Mouse (Mus musculus) testis, postnatal 10 days (tissue): Measurements from ENCODE around the gene Nudt5.
"Not testable (repeated sequence)": the region's sequence is repeated elsewhere in the genome, so short reads cannot be mapped to it uniquely, and the experiment has no call there.

Source experiments
- DNase-seq: peaks from one replicate; pipeline ENCODE4 v3.0.0; 2021; ENCODE audit warnings: low spot score

Nudt5 gene

DNA sequence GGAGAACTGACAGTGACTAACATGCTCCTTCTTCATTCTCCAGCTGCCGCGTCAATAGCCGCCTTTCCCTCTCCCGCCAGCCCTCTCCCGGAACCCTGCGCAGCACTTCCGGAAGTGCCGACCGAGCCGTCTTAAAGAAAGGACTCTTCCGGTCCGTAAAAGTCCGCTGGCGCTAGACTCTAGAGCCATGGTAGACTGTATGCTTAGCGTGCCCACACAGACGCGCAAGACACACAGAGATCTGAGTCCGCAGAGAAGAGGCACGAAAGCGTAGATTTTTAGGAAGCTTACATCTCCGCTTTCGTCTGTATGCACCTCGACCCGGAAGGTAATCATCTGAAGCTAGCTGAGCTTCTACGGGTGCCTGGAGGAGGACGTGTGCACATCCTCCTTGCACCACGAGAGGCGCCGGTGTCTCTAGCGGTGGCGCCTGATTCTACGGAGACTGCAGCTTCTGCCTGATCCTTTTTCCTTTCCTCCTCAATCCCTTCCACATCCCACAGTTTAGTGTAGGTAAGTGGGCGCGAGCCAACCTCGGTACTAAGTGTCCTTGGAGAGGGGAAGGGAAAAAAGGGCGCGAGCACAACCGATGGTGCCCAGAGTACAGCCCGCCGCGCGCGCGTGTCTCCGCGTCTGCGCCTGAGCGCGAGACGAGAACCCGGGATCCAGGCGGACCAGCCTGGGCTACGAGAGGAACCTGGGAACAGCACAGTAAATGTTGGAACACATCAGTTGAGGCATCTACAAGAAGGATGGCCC lies at the start of gene Nudt5, which contains the start of gene Cdc123:
Gene Nudt5, plus strand, starts transcription at position 147 of the 759 bp plus-strand sequence.
Gene Cdc123, minus strand, starts transcription at position 292 of the 759 bp plus-strand sequence.
- peak; percentile 85 for DNase-seq

DNA sequence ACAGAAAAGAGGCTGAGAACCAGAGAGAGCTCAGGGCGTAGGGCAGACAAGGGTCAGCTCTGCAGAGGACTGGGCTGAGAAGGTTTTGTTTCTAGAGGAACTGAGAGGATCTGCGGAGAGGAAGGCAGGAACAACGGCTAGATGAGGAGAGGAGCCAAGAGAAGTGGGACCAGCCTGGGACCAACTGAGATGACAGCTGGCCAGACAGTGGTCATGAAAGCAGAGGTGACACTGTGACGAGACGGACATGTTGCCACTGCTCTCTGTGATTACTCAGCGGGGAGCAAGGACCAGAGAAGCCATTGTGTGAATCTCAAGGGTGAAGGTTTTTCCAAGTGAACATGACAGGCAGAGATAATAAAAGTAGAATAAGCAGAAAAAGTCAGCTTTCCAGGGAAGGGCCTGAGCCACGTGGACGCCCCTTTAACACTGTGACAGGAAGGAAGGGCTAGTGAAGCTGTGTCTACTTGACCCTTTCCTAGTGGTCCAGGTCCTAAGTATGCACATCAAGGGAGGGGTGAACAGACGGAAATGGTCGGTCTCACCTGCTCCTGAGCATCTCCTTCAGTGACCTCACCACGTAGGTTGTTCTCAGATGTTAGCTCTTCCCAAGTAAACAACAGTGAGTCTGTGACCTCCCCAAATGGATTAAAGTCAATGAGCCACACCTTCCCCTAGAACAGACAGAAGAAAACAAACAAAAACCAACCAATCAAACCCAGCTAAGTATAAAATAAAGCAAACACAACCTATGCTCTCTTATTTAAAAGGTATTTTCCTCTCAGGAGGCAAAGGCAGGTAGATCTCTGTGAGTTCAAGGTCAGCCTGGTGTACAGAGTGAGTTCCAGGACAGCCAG lies 46.8 kb upstream of the Nudt5 start:
- no peak for DNase-seq

DNA sequence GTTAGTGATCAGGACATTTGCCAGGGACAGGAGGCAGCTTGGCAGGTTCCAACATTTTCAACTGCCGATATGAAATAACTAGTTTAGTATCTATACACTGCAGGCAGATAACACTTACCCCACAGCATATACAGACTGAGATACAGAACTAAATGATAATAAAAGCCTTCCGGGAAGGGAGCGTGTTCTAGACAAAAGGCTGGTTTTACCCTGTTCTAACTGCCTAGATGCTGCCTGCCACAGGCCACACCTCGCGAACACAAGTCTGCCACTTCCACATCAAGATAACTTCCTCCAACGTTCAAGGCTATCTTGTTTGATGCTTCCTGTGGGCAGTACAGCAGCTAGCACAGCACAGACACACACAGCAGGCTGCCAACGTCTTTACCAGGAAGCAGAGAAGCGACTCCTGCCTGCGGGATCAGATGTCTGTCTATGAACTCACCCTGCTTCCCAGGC lies 43.6 kb upstream of the Nudt5 start:
- DNase-seq = no peak

DNA sequence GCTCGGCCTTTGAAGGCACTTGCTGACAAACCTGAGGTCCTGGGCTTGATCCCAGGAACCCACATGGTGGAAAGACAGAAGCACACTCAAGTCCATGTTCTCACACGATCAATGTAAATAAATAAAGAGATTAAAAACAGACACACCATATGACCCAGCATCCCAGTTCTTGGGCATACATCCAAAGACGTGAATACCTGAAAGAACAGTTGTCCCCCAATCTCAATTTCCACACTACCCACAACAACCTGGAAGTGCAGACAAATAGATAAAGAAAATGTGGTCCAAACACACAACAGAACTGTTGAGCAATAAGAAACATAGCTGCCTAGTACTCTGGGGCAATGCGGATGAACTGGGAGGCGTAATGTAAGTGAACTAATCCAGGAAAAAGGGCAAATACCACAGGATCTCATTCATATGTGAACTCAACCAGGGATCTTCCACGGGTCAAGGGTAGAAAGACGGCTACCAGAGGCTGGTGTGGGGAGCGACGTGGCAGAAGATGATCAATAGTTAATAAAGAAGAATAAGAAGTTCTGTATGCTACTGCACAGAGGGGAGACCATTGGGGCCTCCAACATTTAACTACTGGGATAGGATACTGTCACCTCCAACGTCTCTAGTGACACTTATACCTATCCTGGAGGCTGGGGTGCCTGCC lies 42.8 kb upstream of the Nudt5 start:
- DNase-seq = no peak

DNA sequence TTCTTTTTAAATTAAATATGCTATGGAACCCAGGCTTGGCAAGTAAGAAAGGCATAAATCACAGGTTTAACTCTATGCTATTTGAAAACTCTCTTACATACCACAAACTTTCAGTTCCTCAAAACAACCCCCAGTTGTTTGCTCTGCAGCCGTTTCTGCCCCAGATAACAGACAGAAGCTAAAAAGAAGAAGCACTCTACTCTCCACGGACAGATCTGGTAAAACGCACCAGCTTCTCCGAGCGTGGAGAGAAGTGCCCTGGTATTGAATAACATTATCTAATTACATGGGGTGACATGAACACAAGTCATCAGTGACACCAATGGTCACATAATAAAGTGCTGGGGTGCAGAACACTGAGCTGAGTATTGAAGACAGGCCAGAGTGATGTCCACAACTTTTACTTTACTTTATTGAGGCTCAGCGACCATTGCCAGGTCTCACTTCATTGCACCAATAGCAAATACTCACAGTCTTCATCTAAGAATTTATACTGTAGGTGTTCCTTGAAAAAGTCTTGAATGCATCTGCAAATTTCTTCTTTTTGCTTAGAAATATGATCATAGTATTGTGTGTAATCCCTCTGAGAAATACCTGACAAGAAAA lies 40.3 kb upstream of the Nudt5 start:
- no peak for DNase-seq

DNA sequence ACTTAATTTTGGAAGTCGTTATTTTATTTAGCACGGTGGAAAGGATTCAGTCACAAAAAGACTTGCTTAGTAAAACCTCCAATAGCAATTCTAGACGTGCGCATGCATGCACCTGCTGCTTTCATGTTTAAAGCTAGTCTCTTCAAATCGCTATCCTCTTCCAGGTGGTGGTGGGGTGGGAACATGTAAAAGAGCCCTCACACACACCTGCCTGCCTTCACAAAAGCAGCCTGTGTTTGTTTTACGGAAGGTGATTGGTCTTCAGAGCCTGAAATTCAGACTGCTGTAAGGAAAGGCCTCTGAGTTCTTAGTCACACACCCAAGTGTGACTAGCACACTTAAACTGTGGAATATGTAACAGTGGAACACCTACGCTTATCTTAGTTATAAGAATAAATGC lies 39.6 kb upstream of the Nudt5 start:
- DNase-seq = no peak

DNA sequence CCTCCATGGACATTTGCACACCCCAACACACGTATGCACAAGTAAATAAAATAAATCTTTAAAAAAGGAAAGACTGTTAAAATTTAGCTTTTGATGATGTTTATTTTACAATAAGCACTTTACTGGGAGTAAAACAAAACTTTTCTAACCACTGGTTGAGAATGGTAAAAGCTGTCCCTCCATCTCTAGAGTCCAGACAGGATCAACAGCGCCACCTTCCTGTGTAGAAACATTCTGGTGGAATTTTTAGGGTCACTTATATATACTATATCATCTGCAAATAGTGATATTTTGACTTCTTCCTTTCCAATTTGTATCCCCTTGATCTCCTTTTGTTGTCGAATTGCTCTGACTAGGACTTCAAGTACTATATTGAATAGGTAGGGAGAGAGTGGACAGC lies 38.6 kb upstream of the Nudt5 start:
- DNase-seq = not testable (repeated sequence)

DNA sequence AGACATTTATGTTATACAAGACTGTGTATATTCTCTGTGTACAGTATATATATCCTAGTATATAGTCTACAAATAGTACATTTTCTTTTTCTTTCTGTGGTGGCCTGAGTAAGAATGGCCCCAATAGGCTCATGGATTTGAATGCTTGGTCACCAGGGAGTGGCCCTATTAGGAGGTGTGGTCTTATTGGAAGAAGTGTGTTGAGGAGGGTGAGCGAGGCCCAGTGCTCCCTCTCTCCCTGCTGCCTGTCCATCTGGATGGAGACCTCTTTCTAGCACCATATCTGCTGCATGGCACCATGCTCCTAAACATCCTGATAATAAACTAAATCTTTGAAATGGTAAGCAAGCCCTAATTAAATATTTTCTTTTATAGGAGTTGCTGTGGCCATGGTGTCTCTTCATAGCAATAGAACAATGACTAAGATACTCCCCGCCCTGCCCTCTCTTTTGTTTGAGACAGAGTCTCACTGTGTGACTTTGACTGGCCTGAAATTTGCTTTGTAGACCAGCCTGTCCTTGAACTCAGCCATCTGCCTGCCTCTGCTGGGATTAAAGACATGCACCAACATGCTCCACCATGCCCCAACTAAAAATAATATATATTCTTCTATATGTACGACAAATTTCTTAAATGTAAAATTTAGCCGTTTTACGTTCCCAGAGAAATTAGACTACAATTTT lies 34.6 kb upstream of the Nudt5 start:
- no peak for DNase-seq

DNA sequence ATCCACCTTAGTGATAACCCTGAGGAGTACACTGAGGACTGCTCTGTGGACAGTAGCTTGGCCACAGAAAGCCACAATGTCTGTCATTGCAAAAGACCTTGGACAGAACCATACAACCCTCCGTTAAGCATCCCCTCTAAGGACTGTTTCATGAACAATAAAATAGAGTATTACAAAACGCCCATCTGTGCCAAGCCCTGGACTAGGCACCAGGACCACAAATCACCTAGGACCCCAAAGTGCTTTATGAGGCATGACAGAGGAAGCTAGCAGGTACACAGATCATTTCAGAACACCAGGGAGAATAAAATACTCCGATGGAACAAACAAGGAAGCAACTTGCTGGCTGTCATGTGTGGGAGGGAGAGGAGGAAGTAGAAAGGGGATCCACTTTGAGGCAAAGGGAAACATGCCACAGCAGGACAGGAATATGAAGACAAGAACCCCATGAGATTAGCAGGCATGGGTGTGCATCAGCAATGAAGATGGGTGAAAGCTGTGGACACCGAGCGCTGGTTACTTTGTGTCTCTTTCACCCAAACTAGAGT lies 33.5 kb upstream of the Nudt5 start:
- DNase-seq = no peak

DNA sequence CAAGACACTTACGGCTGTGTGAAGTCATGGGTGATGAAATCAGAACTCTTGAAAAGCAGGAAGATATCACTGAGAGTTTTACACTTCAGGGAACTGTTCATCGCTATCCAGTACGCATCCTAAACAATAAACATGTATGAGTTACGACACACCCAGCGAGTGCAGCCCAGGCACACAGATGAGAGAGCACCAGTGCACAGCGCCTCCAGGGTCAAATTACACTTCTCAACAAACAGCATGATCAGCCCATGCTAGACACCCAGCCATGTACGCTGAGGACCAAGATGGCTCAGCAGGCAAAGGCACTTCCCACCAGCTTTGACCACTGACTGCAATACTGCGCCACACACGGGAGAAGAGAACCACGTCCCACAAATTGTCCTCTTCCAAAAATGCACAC lies 23.6 kb upstream of the Nudt5 start:
- no peak for DNase-seq

DNA sequence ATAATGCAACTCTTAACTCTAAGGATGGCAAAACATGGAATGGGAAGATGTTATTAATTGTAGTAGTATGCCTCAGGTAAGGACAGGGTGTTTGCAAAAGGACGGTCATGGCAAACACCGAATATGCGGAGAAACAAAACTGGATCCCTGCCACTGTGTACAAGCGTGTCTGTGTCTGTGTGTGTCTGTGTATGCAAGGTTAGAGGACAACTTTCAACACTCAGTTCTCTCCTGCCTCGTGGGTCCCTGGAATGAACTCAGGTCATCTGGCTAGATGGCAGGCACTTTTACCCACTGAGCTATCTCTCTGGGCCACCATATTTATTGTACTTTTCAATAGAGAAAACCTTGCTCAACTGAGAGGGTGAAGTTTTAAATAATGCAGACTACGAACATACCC lies 22.4 kb upstream of the Nudt5 start:
- DNase-seq = no peak

DNA sequence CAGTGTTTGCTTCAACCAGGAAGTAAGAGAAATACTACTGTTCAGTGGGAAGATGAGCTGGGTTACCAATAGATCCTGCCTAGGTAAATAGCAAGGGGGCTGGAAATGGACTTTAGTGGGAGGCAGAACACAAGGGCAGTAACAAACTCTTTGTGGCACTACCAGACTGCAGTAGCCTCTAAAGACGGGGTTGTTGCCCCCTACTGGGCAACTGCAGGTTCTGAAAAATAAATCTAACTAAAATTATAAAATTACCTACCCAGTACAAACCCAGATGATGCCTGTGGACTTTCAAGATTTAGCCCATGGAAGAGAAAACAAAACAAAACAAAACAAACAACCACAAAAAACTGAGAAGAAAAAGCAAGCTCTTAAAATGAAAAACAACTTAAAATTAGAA lies 20.6 kb upstream of the Nudt5 start:
- no peak for DNase-seq

DNA sequence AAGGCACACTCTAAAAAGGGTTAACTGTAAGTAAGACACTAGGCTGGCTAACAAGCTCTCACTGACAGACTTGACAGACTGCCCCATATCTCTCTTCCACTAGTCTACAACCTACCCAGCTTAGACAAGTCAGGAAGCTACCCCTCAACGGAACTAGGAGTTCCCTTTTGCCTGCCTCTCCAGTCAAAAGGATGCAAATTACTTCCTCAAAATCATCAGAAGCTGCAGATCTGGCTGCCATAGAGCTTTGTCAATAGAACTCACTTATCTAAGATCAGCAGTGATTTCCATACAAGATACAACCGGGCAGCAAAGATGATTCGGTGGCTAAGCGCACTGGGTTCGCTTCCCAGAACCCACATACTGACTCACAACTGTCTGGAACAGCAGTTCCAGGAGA lies 20.1 kb upstream of the Nudt5 start:
- no peak for DNase-seq

DNA sequence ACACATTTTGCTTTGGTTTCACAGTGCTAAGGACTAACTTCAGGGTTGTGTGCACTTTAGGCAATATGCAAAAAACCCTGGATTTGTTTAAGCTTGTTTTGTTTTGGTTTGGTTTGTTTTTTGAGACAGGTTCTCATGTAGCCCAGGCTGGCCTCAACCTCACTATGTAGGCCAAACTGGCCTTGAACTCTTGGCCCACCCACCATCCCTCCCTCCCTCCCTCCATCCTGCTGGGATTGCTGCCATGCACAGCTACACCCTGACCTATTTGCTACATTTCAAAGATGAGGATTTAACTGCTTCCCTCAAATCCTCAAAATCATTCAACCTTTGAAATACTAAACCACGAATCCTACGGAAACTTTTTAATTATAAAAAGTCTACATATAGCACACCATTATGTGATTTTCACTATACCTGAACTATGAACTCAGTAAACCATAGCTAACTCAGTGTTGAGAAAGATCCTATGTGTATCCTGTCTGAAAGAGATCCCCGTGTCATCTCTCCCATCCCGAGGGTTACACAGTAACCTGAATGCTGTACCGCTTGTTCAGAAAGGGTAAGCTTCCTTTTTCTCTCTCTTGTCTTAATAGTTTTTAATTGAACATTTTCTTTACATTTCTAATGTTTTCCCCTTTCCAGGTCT lies 19.4 kb upstream of the Nudt5 start:
- DNase-seq = no peak

DNA sequence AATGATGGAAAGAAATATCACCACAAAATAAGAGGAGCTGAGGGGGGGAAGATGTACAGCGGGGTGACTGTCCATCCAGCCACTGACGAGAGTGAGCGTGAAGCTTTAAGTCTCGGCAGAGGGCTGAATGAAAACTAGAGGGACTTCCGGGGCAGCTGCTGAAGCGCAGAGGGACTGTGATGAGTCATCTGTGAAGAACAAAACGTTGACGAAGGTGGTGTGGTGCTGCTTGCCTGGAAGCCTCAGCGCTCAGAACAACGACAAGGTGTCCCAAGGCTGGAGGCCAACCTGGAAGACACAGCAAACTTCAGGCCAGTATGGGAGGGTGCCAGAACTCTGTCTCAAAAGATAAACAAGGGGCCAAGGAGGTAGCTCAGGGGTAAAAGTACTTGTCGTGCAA lies 4.0 kb upstream of the Nudt5 start:
- no peak for DNase-seq

DNA sequence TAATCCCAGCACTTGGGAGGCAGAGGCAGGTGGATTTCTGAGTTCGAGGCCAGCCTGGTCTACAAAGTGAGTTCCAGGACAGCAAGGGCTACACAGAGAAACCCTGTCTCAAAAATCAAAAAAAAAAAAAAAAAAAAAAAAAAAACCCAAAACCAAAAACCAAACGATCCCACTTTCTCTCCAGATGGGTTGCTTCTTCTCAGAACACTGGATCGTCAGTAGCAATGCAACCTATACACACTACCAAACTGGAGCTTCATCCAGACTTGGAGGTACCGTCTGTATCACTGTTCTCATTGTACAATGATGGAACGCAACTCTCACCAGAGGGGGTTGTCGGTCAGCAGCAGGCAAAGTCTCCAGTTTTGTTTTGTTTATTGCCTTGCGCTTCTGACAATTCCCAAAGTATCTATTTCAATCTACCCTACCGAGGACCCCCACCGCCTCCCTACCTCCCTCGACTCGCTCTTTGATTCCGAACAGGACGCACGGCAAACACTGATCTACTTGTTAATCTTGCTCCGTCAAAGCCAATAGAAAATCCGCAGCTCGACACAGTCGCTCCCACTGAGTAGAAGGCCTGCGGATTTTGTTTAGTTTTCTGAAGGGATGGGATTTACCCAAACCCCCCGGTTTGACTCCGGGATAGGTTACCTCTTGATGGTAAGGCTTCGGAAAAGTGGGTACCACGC lies 492 bp upstream of the Nudt5 start:
- DNase-seq = peak; percentile 48

DNA sequence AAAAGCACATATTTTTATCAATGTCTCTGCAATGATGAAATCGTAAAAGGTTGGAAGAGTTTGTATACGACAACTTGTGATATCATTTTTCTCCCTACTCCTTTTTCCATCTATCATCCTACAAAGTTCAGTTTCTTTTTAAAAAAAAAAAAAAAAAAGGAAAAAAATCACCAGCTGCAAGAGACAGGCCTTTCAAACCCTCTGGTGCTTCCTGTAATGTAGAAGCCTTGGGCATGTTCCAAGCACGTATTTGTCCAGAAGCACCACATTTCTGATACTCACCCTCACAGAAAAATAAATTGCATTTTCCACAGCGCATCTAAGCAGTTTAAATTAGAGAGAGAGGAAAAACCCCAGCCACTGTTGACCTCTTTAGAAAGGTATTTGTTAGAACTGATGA lies 1.0 kb downstream of the Nudt5 start:
- no peak for DNase-seq

DNA sequence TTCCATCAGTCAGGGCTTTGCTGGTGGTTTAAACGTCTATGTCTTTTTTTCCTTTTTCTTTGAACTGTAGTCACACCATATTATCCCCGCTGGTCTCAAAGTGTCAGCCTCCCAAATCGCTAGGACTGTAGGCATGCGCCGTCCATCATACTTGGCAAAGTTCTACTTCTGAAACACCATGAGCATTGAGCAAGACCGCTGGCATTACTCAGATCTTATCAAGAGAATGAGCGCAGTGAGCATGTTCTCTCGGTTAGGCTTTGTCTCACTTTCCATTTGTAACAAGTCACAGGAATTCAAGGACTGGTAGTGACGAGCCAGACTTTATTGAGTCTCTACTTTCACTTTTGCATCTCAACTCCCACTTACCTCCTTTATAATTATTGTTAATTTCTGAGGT lies 6.3 kb downstream of the Nudt5 start:
- DNase-seq = no peak

DNA sequence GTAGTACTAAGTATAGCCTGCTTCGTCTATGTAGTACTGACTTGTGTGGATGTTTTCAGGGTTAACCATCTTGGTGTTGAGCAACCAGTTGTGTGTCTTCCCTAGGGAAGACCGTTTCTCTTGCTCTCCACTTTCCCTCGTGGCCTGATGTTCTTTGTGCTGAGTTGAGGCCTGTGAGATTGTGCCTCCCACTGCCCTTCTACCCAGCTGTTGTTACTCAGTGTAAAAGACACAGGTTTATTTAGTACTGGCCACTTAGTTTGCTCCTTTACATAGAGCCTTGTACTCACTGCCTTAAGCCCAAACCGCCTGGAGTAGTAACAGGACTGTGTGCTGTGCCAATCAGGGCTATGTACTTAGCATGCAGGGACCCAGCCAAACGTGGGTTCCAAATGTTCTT lies 7.0 kb downstream of the Nudt5 start:
- DNase-seq = no peak

DNA sequence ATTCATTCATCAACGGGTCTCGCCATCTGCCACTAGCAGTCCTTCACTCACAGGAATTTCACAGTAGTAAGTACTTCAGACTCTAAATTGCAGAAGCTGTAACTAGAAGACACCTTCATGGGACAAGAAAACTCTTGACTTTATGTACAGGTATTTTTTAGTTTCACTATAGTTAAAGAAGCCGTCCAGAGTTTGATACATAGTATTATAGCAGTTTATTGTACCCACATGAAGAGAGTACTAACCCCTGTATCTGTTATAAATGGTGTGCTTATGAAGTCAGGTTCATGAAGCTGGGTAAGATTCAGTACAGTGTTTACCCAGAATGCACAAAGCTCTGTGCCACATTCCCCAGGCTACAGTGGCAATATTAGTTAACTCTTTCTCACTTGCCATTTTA lies 18.0 kb downstream of the Nudt5 start, which contains the start of gene Gm13199:
Gene Gm13199, minus strand, starts transcription at position 101 of the 400 bp plus-strand sequence.
- no peak for DNase-seq
